Mouse (Mus musculus) E14TG2a.4 (cell line): ENCODE data around the gene Heyl.

ENCODE experiments used
- CTCF ChIP-seq: conservative IDR thresholded peaks from 2 replicates; pipeline ENCODE4 v1.5.1; 2014; ENCODE audit warnings: low read length
- NANOG ChIP-seq: IDR thresholded peaks from 2 replicates; pipeline ENCODE4 v1.6.1; 2014; ENCODE audit warnings: borderline replicate concordance, low read length, mixed read lengths
- POU5F1 ChIP-seq: IDR thresholded peaks from 2 replicates; pipeline ENCODE4 v1.6.1; 2014; ENCODE audit warnings: low read length, borderline replicate concordance

GRCm38 (mm10) chr4:123219720-123220357 lies 13.5 kb upstream of the Heyl start:
- TF ChIP-seq NANOG (no peak), CTCF (peak; percentile 94), POU5F1 (no peak)
